Mouse (Mus musculus) E14TG2a.4 (cell line): ENCODE results near the gene Sdr9c7.

Source experiments
- CTCF ChIP-seq: conservative IDR thresholded peaks from 2 replicates; pipeline ENCODE4 v1.5.1; 2014; ENCODE audit warnings: low read length
- NANOG ChIP-seq: IDR thresholded peaks from 2 replicates; pipeline ENCODE4 v1.6.1; 2014; ENCODE audit warnings: borderline replicate concordance, low read length, mixed read lengths

DNA sequence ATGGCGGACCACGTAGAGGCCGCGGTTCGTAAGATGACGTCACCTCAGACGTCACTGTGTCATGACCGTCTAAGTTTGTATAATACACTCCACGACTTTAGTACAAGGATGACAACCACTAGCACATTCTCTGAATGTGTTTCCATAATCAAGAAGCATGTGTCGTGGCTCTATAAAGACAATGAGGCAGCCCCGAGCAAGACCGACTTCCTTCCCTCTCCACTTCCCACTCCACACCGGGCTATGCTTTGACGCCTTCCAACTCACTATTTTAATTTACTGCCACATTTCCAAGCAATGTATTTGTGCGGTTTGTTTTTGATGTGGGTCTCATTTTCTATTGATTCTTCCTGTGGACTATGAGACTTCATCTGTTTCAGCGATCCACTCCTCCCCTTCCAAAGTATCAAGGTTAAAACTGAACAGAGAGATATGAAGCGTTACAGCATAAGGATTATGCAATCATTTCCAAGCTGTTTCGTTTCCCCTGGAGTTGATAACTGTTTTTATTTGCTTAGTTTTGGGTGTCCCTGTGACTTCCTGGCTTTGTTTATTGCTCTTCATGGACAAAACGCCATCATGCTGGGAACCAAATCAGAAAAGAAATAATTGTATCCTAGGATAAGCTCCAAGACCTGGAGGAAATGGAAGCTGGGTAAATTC is 38.6 kb downstream of the Sdr9c7 start:
- no peak for TF ChIP-seq CTCF
- no peak for TF ChIP-seq NANOG
